Mouse (Mus musculus) ES-E14 (cell line): ENCODE measurements around the gene Hist1h3g.

ENCODE experiments used
- CHD2 ChIP-seq: IDR thresholded peaks from 2 replicates; pipeline ENCODE4 v1.6.1; 2014; ENCODE audit warnings: mild to moderate bottlenecking, low read depth, low read length, inconsistent platforms
- ZC3H11A ChIP-seq: IDR thresholded peaks from 2 replicates; pipeline ENCODE4 v1.6.1; 2012; ENCODE audit warnings: low read depth, mild to moderate bottlenecking, inconsistent platforms, low read length, borderline replicate concordance

DNA sequence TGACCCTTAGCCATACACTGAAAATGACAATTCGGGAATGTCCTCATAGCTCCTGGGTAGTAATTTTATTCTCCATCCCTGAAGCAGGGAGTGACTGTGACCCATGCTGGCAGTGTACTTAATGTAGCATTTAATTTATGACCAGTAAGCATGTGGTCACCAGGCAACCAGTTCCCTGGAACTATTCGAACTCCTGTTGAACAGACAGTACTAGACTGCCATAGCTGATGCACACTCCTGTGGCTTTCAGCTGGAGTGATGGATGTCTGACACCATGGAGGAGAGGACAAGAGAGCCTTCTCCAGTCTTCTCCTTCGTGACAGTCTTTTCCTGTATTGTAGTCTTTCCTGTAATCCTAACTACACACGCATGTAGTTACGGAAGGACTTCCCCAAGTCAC, 6.2 kb upstream of the Hist1h3g start:
- TF ChIP-seq CHD2 (no peak), ZC3H11A (no peak)
